In the genomic region with DNA sequence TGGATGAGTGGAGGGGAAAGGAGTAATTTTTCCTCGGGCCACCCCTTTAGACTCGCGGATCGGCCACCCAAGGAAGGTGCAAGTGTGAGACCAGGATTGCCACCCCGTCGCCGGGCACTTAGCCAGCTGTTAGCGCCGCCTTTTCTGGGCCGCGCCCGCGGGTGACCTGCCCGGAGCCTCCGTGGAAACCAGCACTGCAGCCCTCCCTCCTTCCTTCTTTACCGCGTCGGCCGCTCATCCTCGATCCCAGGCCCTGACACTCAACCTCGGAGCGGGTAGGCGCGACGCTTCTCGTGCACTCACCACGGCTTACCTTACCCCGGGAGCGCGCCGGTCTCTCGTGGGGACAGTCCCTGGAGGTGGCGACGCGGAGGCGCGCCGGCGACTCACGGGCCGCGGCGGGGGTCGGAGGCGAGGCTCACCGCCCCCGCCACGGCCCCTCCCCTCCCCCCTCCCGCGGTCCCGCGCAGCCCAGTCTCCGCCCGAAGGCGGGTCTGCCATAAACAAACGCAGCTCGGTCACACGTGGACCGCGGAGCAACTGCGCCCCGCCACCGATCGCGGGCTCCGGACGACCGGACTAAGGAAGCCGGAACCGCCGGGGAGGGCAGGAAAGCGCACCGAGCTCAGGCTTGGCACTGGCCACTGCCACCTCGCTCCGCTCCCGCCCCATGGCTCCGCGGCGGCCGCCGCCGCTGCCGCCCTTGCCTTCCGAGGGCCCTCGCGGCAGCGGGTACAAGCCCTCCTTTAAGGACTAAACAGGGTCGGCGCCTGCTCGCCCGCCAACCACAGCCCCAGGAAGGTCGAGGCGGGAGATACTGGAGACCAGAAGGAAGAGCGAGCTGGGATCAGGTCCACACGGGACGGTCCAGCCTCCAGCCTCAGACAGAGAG, we compare ENCODE assay signal across 9 mouse cellular contexts. TPM values are rescaled to one million over a fixed set of nuclear protein-coding genes. Genes with fewer than 3 reads are reported as not detected.
A peak's percentile ranks its signal among the peaks of the same experiment; 100 is the strongest.
DNase-seq lines count a peak whose midpoint lies in the region; ATAC-seq and TF ChIP-seq lines count a peak whose summit lies in the region.
"Had no signal": no experiment of that assay in that cellular context is flagged by ENCODE, and none has a peak within 500 bp of the region (broad histone marks: within the 10 kb centered on the region; RNA-seq: fewer than 3 reads in every experiment).

A gene (plus strand): TSS at position 221 of the 892 bp plus-strand sequence.

- peaks cover 12% of the 10 kb centered on the region; the same call in 1 of the 2 replicates for H3K4me1 ChIP-seq in kidney, embryonic 14.5 days (ENCODE audit: control insufficient read depth, insufficient read depth, low read length)

- no peaks in the 10 kb centered on the region for H3K9me3 ChIP-seq in kidney, embryonic 14.5 days (ENCODE audit: control insufficient read depth, low read length)

- WGBS in kidney, embryonic 14.5 days, result under 1% methylated on average over 86 of the region's 96 CpGs

- intact Hi-C loops in gastrocnemius, adult 2 months (cut with DNase I), result loop anchor here (2.0 kb wide), 1 partner anchor 46 kb away; no protein-coding TSS in a partner anchor

- ATAC-seq in kidney, embryonic 14.5 days (ENCODE audit: low FRiP score, low TSS enrichment), result no peak

- no peak for TF ChIP-seq CTCF in gastrocnemius, adult 2 months (IDR thresholded peaks at IDR 0.05)

- H3K27me3 ChIP-seq in kidney, embryonic 14.5 days (ENCODE audit: control insufficient read depth, insufficient read depth, low read length), result peaks cover 97% of the 10 kb centered on the region

- no peaks in the 10 kb centered on the region for H3K36me3 ChIP-seq in kidney, embryonic 14.5 days (ENCODE audit: control insufficient read depth, insufficient read depth, low read length)

- peak within 1 kb of the TSS; percentile 84 for H3K4me3 ChIP-seq in gastrocnemius, adult 2 months
- peak within 1 kb of the TSS; percentile 38 for H3K4me3 ChIP-seq in kidney, embryonic 14.5 days (ENCODE audit: low read length)

- peak within 1 kb of the TSS; percentile 34 for H3K9ac ChIP-seq in kidney, embryonic 14.5 days (ENCODE audit: low read depth, low read length)

- peak within 1 kb of the TSS; percentile 76 for H3K27ac ChIP-seq in gastrocnemius, adult 2 months
- no peak within 1 kb of the TSS for H3K27ac ChIP-seq in kidney, embryonic 14.5 days (ENCODE audit: low read depth, low read length)

- peak; percentile 30 to 56 for DNase-seq in lung, adult 18-20 months
- DNase-seq in lung, postnatal 25 days (ENCODE audit: low spot score), result no peak
- DNase-seq in gastrocnemius, adult 2 months, result peak; percentile 76
- DNase-seq in lung, postnatal 14 days, result peak; percentile 36
- no peak for DNase-seq in frontal cortex, adult 2 months (ENCODE audit: extremely low spot score in 1 of 2, low spot score in 1 of 2)
- DNase-seq in natural killer cell, adult 2 months (ENCODE audit: low spot score in 2 of 2), result no peak
- no peak for DNase-seq in cerebellum, postnatal 36 days

- H3K4me2 ChIP-seq in kidney, embryonic 14.5 days (replicated peaks; ENCODE audit: low read depth, low read length), result peak within 1 kb of the TSS; percentile 59

RNA-seq across cellular contexts. Expression of the gene that starts here (rescaled TPM):
- 10 to 100 TPM; 15.0 to 17.9 TPM for total RNA-seq in gastrocnemius, adult 2 months (2021)
- polyA plus RNA-seq in kidney, embryonic 14.5 days (2014; fragmentation: Nextera tagmentation; extraction: Ambion mirVana), result 2.2 and 2.5 TPM in 2 replicates
- polyA plus RNA-seq in frontal cortex, adult 2 months (2012; rRNA removed), result 0.11 and 0.30 TPM in 2 replicates
- total RNA-seq: MEL had no signal

Comparison
In these comparisons a context has a peak if more than half of its experiments do, and no peak if none do; other contexts are left out.
1. DNase-seq: peak in lung, adult 18-20 months (2 of 2), gastrocnemius, adult 2 months (single experiment) and lung, postnatal 14 days (single experiment); none in lung, postnatal 25 days (single experiment), frontal cortex, adult 2 months (0 of 2), natural killer cell, adult 2 months (0 of 2) and cerebellum, postnatal 36 days (0 of 2).